Mouse (Mus musculus): ENCODE results near the gene St3gal6.

- TF ChIP-seq EP300 (IDR thresholded peaks at IDR 0.05; ENCODE audit: low read depth), result no peak
- no peak for TF ChIP-seq CTCF (IDR thresholded peaks at IDR 0.05; ENCODE audit: low read depth)
Observed at GRCm38 (mm10) chr16:58499650-58500049, 24.4 kb downstream of the St3gal6 start.
